Mouse (Mus musculus): ENCODE measurements around the gene Exoc6b.

GRCm38 (mm10) chr6:84626398-84626797, 442.9 kb downstream of the Exoc6b start:
- TF ChIP-seq EP300 (IDR thresholded peaks at IDR 0.05; ENCODE audit: low read depth): no peak
- TF ChIP-seq CTCF (IDR thresholded peaks at IDR 0.05; ENCODE audit: low read depth): no peak
